Mouse (Mus musculus) spleen, postnatal 4 days (tissue): ENCODE measurements at regions not wholly inside any gene's neighbourhood (a gene's known extent, or its start where the extent isn't known, plus 50 kb on each side); places are given as distances from the start of the nearest gene placed in this dataset.

ENCODE experiments used
- DNase-seq, 2 experiments: peaks; one replicate each; pipeline ENCODE4 v3.0.0; 2022; ENCODE audit warnings: low spot score in 2 of 2

DNA sequence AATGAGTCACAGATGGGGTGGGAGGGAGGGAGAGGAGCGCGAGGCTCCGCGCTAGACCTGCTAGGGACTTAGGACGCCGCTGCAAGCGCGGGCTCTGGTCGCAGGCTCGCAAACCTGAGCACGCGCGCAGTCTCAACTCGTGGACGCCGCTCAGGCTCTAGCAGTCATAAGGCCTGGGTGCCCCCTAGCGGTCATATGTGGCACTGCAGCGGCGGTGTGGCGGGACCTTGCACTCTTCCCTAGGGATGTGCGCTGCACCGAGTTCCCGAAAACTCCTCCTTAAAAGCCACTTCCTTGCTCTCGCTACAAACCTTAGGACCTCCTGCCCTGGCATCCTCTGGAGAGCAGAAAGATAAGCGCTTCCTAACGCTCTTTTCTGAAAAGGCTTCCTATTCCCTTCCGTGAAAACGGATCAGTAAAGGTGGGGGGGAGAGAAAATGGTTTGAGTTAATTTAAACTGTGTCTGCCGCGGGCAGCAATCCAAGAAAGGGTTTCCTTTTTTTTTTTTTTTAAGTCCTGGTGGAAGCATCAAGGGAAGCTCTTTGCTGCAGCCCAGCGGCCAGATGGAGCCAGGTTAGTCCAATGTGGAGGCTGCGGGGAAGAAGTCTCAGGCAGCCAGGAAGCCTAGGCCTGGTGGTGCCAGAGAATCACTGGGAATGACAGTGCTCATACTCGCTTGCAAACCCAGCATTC, 50.7 kb upstream of the Kdm8 start:
- peak; percentile 83 to 95 for DNase-seq
